Mouse (Mus musculus) R1 (cell line): ENCODE measurements around the gene Anapc7.

Source experiments
- DNase-seq: peaks from one replicate; pipeline ENCODE4 v3.0.0-alpha.2; 2018; ENCODE audit warnings: low read depth, low spot score

The Anapc7 gene

DNA sequence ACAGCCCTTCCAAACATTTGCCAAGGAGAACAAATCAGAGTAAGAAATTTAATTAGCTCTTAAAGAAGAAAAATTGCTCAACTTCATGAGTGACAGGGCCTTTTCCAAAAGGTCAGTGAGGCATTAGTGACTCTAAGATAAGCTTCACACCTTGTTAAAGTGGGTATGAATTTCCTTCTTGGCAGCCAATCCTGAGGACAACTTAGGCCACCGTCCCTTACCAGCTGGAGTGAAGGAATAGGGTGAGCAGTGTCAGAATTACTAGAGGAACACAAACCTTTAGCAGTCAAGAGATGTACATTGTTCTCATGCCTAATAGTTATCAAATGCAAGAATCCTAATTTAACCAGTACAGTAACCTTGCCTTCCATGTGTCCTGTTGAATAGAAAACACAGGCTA is 73.0 kb downstream of the Anapc7 start:
- no peak for DNase-seq
